Mouse (Mus musculus): ENCODE data around the gene Fbxl13. TPM values are rescaled to one million over a fixed set of nuclear protein-coding genes. Genes with fewer than 3 reads are reported as not detected.

Gene Fbxl13
- total RNA-seq, 2 experiments from 2014 or later = not detected

GRCm38 (mm10) chr5:21434148-21434929 is 211.1 kb downstream of the Fbxl13 start:
- no peak for ATAC-seq (replicated peaks; ENCODE audit: low FRiP score, poor library complexity, severe bottlenecking)

Other genes with a start within 250 kb of the Fbxl13 start
- gene Ccdc146, start 221.0 kb downstream of the Fbxl13 start, total RNA-seq (2015; ENCODE audit: low replicate concordance) = not detected in 2 replicates
- gene Ccdc146, start 221.0 kb downstream of the Fbxl13 start, total RNA-seq (2017; ENCODE audit: low replicate concordance) = not detected in 2 replicates
- gene Fam185a, start 220.7 kb downstream of the Fbxl13 start, total RNA-seq (2015; ENCODE audit: low replicate concordance) = 0.96 and 1.5 TPM in 2 replicates
- 0.51 and 1.8 TPM in 2 replicates for gene Fam185a, start 220.7 kb downstream of the Fbxl13 start, total RNA-seq (2017; ENCODE audit: low replicate concordance)
- not detected in 2 replicates for gene Lrrc17, start 102.1 kb downstream of the Fbxl13 start, total RNA-seq (2015; ENCODE audit: low replicate concordance)
- gene Lrrc17, start 102.1 kb downstream of the Fbxl13 start, total RNA-seq (2017; ENCODE audit: low replicate concordance) = 0.85 TPM in 1 of 2 replicates, not detected in the other
- 11.0 and 16.7 TPM in 2 replicates for gene Armc10, start 179 bp upstream of the Fbxl13 start, total RNA-seq (2015; ENCODE audit: low replicate concordance)
- gene Armc10, start 179 bp upstream of the Fbxl13 start, total RNA-seq (2017; ENCODE audit: low replicate concordance) = 4.6 and 5.1 TPM in 2 replicates
- gene Napepld, start 55.8 kb upstream of the Fbxl13 start, total RNA-seq (2015; ENCODE audit: low replicate concordance) = 0.19 and 0.63 TPM in 2 replicates
- 0.60 and 2.0 TPM in 2 replicates for gene Napepld, start 55.8 kb upstream of the Fbxl13 start, total RNA-seq (2017; ENCODE audit: low replicate concordance)
- 14.6 and 20.8 TPM in 2 replicates for gene Pmpcb, start 91.5 kb upstream of the Fbxl13 start, total RNA-seq (2015; ENCODE audit: low replicate concordance)
- gene Pmpcb, start 91.5 kb upstream of the Fbxl13 start, total RNA-seq (2017; ENCODE audit: low replicate concordance) = 31.6 and 35.8 TPM in 2 replicates
- gene Dnajc2, start 139.6 kb upstream of the Fbxl13 start, total RNA-seq (2015; ENCODE audit: low replicate concordance) = 24.2 and 26.3 TPM in 2 replicates
- 33.3 and 36.5 TPM in 2 replicates for gene Dnajc2, start 139.6 kb upstream of the Fbxl13 start, total RNA-seq (2017; ENCODE audit: low replicate concordance)
- 38.2 and 38.4 TPM in 2 replicates for gene Psmc2, start 139.6 kb upstream of the Fbxl13 start, total RNA-seq (2015; ENCODE audit: low replicate concordance)
- 35.4 and 40.5 TPM in 2 replicates for gene Psmc2, start 139.6 kb upstream of the Fbxl13 start, total RNA-seq (2017; ENCODE audit: low replicate concordance)
- not detected in 2 replicates for gene Slc26a5, start 220.0 kb upstream of the Fbxl13 start, total RNA-seq (2015; ENCODE audit: low replicate concordance)
- gene Slc26a5, start 220.0 kb upstream of the Fbxl13 start, total RNA-seq (2017; ENCODE audit: low replicate concordance) = not detected in 2 replicates

Data from erythroblast, adult 5-6 weeks (primary cell).